Mouse (Mus musculus) layer of hippocampus, adult 2 months (tissue): ENCODE data around the gene Fthl17f. TPM values are rescaled to one million over a fixed set of nuclear protein-coding genes. Genes with fewer than 3 reads are reported as not detected.
"Not testable (repeated sequence)": the region's sequence is repeated elsewhere in the genome, so short reads cannot be mapped to it uniquely, and the experiment has no call there.

Experiments used
- DNase-seq, 2 experiments: peaks; one replicate each; pipeline ENCODE4 v3.0.0; 2022; ENCODE audit warnings: low spot score in 2 of 2
- H3K27ac ChIP-seq: fragments of 200-600 bp; 2 replicates; pipeline ENCODE4 v1.8.1; 2022
- H3K4me3 ChIP-seq: fragments of 200-600 bp; 2 replicates; pipeline ENCODE4 v1.8.1; 2022; ENCODE audit warnings: mild to moderate bottlenecking
- CTCF ChIP-seq: fragments of 200-600 bp; conservative IDR thresholded peaks from 2 replicates; pipeline ENCODE4 v1.8.1; 2022; ENCODE audit warnings: antibody characterized with exemption, mild to moderate bottlenecking, moderate library complexity
- long read RNA-seq, 2 experiments: library from polyadenylated mRNA; stranded (forward); transcript quantifications; one replicate each; pipeline ENCODE4 v2.0.0; 2021; ENCODE audit warnings: borderline mapping rate in 2 of 2
- total RNA-seq, 2 experiments: library from RNA; stranded (reverse); gene quantifications; 2 replicates each; pipeline ENCODE4 v1.2.3; 2021

Gene Fthl17f
- not detected for total RNA-seq
- long read RNA-seq, experiment 1, result 0 reads
- long read RNA-seq, experiment 2, result 0 reads

GRCm38 (mm10) chrX:9062715-9063114, at the start of gene Fthl17f:
Fthl17f (plus strand) TSS chrX:9063015.
- not testable (repeated sequence) for H3K4me3 ChIP-seq, H3K27ac ChIP-seq, DNase-seq

- no peak for DNase-seq
- no peak for TF ChIP-seq CTCF
- H3K27ac ChIP-seq, result no peak overlapping the region
- H3K4me3 ChIP-seq, result no peak overlapping the region
Observed at GRCm38 (mm10) chrX:9016079-9016478, 46.7 kb upstream of the Fthl17f start.

- no peak overlapping the region for H3K4me3 ChIP-seq
- no peak for TF ChIP-seq CTCF
- no peak for DNase-seq
- no peak overlapping the region for H3K27ac ChIP-seq
Observed at GRCm38 (mm10) chrX:9019481-9019880, 43.3 kb upstream of the Fthl17f start.

- H3K27ac ChIP-seq, H3K4me3 ChIP-seq, DNase-seq: not testable (repeated sequence)
Observed at GRCm38 (mm10) chrX:9033193-9033592, 29.6 kb upstream of the Fthl17f start, which contains the start of gene Fthl17e. Fthl17e (plus strand) TSS chrX:9033493.

GRCm38 (mm10) chrX:9041611-9042010, 21.2 kb upstream of the Fthl17f start:
- peak; percentile 46 for TF ChIP-seq CTCF
- H3K27ac ChIP-seq, H3K4me3 ChIP-seq: not testable (repeated sequence)
- DNase-seq, result peak in 1 of 2 experiments; percentile 9

GRCm38 (mm10) chrX:9060952-9061351, 1.9 kb upstream of the Fthl17f start:
- H3K27ac ChIP-seq, H3K4me3 ChIP-seq: not testable (repeated sequence)
- TF ChIP-seq CTCF, result peak; percentile 64
- peak; percentile 77 to 81 for DNase-seq

- Histone ChIP-seq H3K4me3 (no peak overlapping the region), H3K27ac (no peak overlapping the region)
- no peak for DNase-seq
- no peak for TF ChIP-seq CTCF
Observed at GRCm38 (mm10) chrX:9062101-9062500, 714 bp upstream of the Fthl17f start.

- not testable (repeated sequence) for H3K4me3 ChIP-seq, H3K27ac ChIP-seq
- peak; percentile 64 for TF ChIP-seq CTCF
Observed at GRCm38 (mm10) chrX:9077699-9078098, 14.9 kb downstream of the Fthl17f start.

GRCm38 (mm10) chrX:9095066-9095465, 32.3 kb downstream of the Fthl17f start:
- H3K4me3 ChIP-seq, H3K27ac ChIP-seq, DNase-seq: not testable (repeated sequence)

More at GRCm38 (mm10) chrX:9077699-9078098, 14.9 kb downstream of the Fthl17f start:
- peak; percentile 14 to 81 for DNase-seq

- TF ChIP-seq CTCF, result no peak
- H3K4me3 ChIP-seq, result no peak within 1 kb of the TSS
- no peak within 1 kb of the TSS for H3K27ac ChIP-seq
- DNase-seq, result no peak
Observed at GRCm38 (mm10) chrX:9104262-9104661, 41.4 kb downstream of the Fthl17f start, which contains the start of gene 4930402K13Rik. 4930402K13Rik (plus strand) TSS chrX:9104562.

GRCm38 (mm10) chrX:9110381-9110780, 47.6 kb downstream of the Fthl17f start:
- DNase-seq, result no peak
- Histone ChIP-seq H3K4me3 (no peak overlapping the region), H3K27ac (no peak overlapping the region)
- no peak for TF ChIP-seq CTCF

Other genes starting within 250 kb of the Fthl17f start
- gene Gm6592, start 219.0 kb upstream of the Fthl17f start, total RNA-seq, result not detected
- gene Gm5751, start 188.8 kb upstream of the Fthl17f start, total RNA-seq, result not detected
- gene B630019K06Rik, start 170.6 kb upstream of the Fthl17f start, total RNA-seq, result 10 to 100 TPM; 28.7 to 34.1 TPM
- not detected for gene Fthl17b, start 100.0 kb upstream of the Fthl17f start, total RNA-seq
- gene Fthl17c, start 86.5 kb upstream of the Fthl17f start, total RNA-seq, result not detected
- not detected for gene Fthl17d, start 76.3 kb upstream of the Fthl17f start, total RNA-seq
- gene Fthl17e, start 29.5 kb upstream of the Fthl17f start, total RNA-seq, result not detected
- gene 4930402K13Rik, start 41.5 kb downstream of the Fthl17f start, total RNA-seq, result not detected
- 1 to 10 TPM; 4.8 to 5.1 TPM for gene Lancl3, start 136.9 kb downstream of the Fthl17f start, total RNA-seq
- gene Gm14862, start 193.9 kb downstream of the Fthl17f start, total RNA-seq, result not detected
- 10 to 100 TPM; 13.7 to 17.0 TPM for gene Xk, start 209.7 kb downstream of the Fthl17f start, total RNA-seq
- gene H2al1m, start 220.7 kb downstream of the Fthl17f start, total RNA-seq, result not detected